Mouse (Mus musculus): ENCODE results near the gene Uchl1. TPM values are rescaled to one million over a fixed set of nuclear protein-coding genes. Genes with fewer than 3 reads are reported as not detected.

Gene Uchl1
- polyA plus RNA-seq, 1 experiment from 2014 or later, result 76.3 TPM

GRCm38 (mm10) chr5:66699911-66700310 is 24.0 kb downstream of the Uchl1 start:
- ATAC-seq (ENCODE audit: insufficient read depth, low FRiP score), result no peak
- WGBS, result 41% methylated on average over 6 of the region's 6 CpGs

GRCm38 (mm10) chr5:66701951-66702350 is 26.1 kb downstream of the Uchl1 start:
- Histone ChIP-seq H3K4me2 (ENCODE audit: low read depth, low read length) (no peak overlapping the region), H3K27ac (ENCODE audit: low read length) (no peak overlapping the region), H3K27me3 (ENCODE audit: control insufficient read depth, insufficient read depth, low read length) (no peaks in the 10 kb centered on the region), H3K4me3 (replicated peaks; ENCODE audit: low read length) (no peak overlapping the region), H3K4me1 (ENCODE audit: control insufficient read depth, insufficient read depth, low read length) (no peaks in the 10 kb centered on the region), H3K9ac (ENCODE audit: low read length) (no peak overlapping the region), H3K36me3 (ENCODE audit: control insufficient read depth, insufficient read depth, low read length) (no peaks in the 10 kb centered on the region), H3K9me3 (replicated peaks; ENCODE audit: control insufficient read depth, low read length) (no peaks in the 10 kb centered on the region)
- 89% methylated on average over 4 of the region's 4 CpGs for WGBS
- ATAC-seq (ENCODE audit: insufficient read depth, low FRiP score), result no peak

More at GRCm38 (mm10) chr5:66699911-66700310, 24.0 kb downstream of the Uchl1 start:
- Histone ChIP-seq H3K9me3 (replicated peaks; ENCODE audit: control insufficient read depth, low read length) (no peaks in the 10 kb centered on the region), H3K27ac (ENCODE audit: low read length) (no peak overlapping the region), H3K4me2 (ENCODE audit: low read depth, low read length) (no peak overlapping the region), H3K36me3 (ENCODE audit: control insufficient read depth, insufficient read depth, low read length) (no peaks in the 10 kb centered on the region), H3K4me3 (replicated peaks; ENCODE audit: low read length) (no peak overlapping the region), H3K27me3 (ENCODE audit: control insufficient read depth, insufficient read depth, low read length) (no peaks in the 10 kb centered on the region), H3K9ac (ENCODE audit: low read length) (no peak overlapping the region), H3K4me1 (ENCODE audit: control insufficient read depth, insufficient read depth, low read length) (no peaks in the 10 kb centered on the region)

GRCm38 (mm10) chr5:66703317-66704004 is 27.6 kb downstream of the Uchl1 start:
- no peaks in the 10 kb centered on the region for H3K27me3 ChIP-seq (ENCODE audit: control insufficient read depth, insufficient read depth, low read length)
- H3K4me2 ChIP-seq (ENCODE audit: low read depth, low read length), result no peak overlapping the region
- no peak for ATAC-seq (ENCODE audit: insufficient read depth, low FRiP score)
- H3K4me3 ChIP-seq (replicated peaks; ENCODE audit: low read length), result no peak overlapping the region
- no peak overlapping the region for H3K9ac ChIP-seq (ENCODE audit: low read length)
- no peak overlapping the region for H3K27ac ChIP-seq (ENCODE audit: low read length)
- H3K4me1 ChIP-seq (ENCODE audit: control insufficient read depth, insufficient read depth, low read length), result no peaks in the 10 kb centered on the region
- no peaks in the 10 kb centered on the region for H3K36me3 ChIP-seq (ENCODE audit: control insufficient read depth, insufficient read depth, low read length)
- WGBS, result 20% methylated on average over 10 of the region's 10 CpGs
- no peaks in the 10 kb centered on the region for H3K9me3 ChIP-seq (replicated peaks; ENCODE audit: control insufficient read depth, low read length)

GRCm38 (mm10) chr5:66707859-66708258 is 32.0 kb downstream of the Uchl1 start:
- Histone ChIP-seq H3K36me3 (ENCODE audit: control insufficient read depth, insufficient read depth, low read length) (no peaks in the 10 kb centered on the region), H3K27me3 (ENCODE audit: control insufficient read depth, insufficient read depth, low read length) (no peaks in the 10 kb centered on the region), H3K4me3 (replicated peaks; ENCODE audit: low read length) (no peak overlapping the region), H3K9ac (ENCODE audit: low read length) (no peak overlapping the region), H3K4me2 (ENCODE audit: low read depth, low read length) (no peak overlapping the region), H3K9me3 (replicated peaks; ENCODE audit: control insufficient read depth, low read length) (no peaks in the 10 kb centered on the region), H3K27ac (ENCODE audit: low read length) (no peak overlapping the region), H3K4me1 (ENCODE audit: control insufficient read depth, insufficient read depth, low read length) (no peaks in the 10 kb centered on the region)
- WGBS, result 59% methylated on average over 5 of the region's 5 CpGs
- ATAC-seq (ENCODE audit: insufficient read depth, low FRiP score), result no peak

GRCm38 (mm10) chr5:66710445-66711019 is 34.6 kb downstream of the Uchl1 start:
- H3K27me3 ChIP-seq (ENCODE audit: control insufficient read depth, insufficient read depth, low read length), result no peaks in the 10 kb centered on the region
- no peaks in the 10 kb centered on the region for H3K9me3 ChIP-seq (replicated peaks; ENCODE audit: control insufficient read depth, low read length)
- H3K27ac ChIP-seq (ENCODE audit: low read length), result no peak overlapping the region
- no peak overlapping the region for H3K9ac ChIP-seq (ENCODE audit: low read length)
- H3K4me2 ChIP-seq (ENCODE audit: low read depth, low read length), result no peak overlapping the region
- no peaks in the 10 kb centered on the region for H3K4me1 ChIP-seq (ENCODE audit: control insufficient read depth, insufficient read depth, low read length)
- ATAC-seq (ENCODE audit: insufficient read depth, low FRiP score), result no peak
- H3K36me3 ChIP-seq (ENCODE audit: control insufficient read depth, insufficient read depth, low read length), result no peaks in the 10 kb centered on the region
- 17% methylated on average over 4 of the region's 4 CpGs for WGBS
- H3K4me3 ChIP-seq (replicated peaks; ENCODE audit: low read length), result no peak overlapping the region

- Histone ChIP-seq H3K4me3 (replicated peaks; ENCODE audit: low read length) (no peak overlapping the region), H3K9ac (ENCODE audit: low read length) (no peak overlapping the region), H3K4me1 (ENCODE audit: control insufficient read depth, insufficient read depth, low read length) (no peaks in the 10 kb centered on the region), H3K9me3 (replicated peaks; ENCODE audit: control insufficient read depth, low read length) (0 out of 2 replicates have a peak, but pooled peaks cover 4% of the 10 kb centered on the region), H3K27me3 (ENCODE audit: control insufficient read depth, insufficient read depth, low read length) (no peaks in the 10 kb centered on the region), H3K27ac (ENCODE audit: low read length) (no peak overlapping the region), H3K4me2 (ENCODE audit: low read depth, low read length) (no peak overlapping the region), H3K36me3 (ENCODE audit: control insufficient read depth, insufficient read depth, low read length) (no peaks in the 10 kb centered on the region)
- 46% methylated on average over 6 of the region's 6 CpGs for WGBS
- no peak for ATAC-seq (ENCODE audit: insufficient read depth, low FRiP score)
Measured at GRCm38 (mm10) chr5:66712801-66713200, 36.9 kb downstream of the Uchl1 start.

GRCm38 (mm10) chr5:66715498-66715931 is 39.6 kb downstream of the Uchl1 start:
- Histone ChIP-seq H3K4me1 (ENCODE audit: control insufficient read depth, insufficient read depth, low read length) (no peaks in the 10 kb centered on the region), H3K9me3 (replicated peaks; ENCODE audit: control insufficient read depth, low read length) (0 out of 2 replicates have a peak, but pooled peaks cover 4% of the 10 kb centered on the region), H3K36me3 (ENCODE audit: control insufficient read depth, insufficient read depth, low read length) (no peaks in the 10 kb centered on the region), H3K4me3 (replicated peaks; ENCODE audit: low read length) (no peak overlapping the region), H3K9ac (ENCODE audit: low read length) (no peak overlapping the region), H3K27me3 (ENCODE audit: control insufficient read depth, insufficient read depth, low read length) (no peaks in the 10 kb centered on the region), H3K27ac (ENCODE audit: low read length) (no peak overlapping the region), H3K4me2 (ENCODE audit: low read depth, low read length) (no peak overlapping the region)
- no peak for ATAC-seq (ENCODE audit: insufficient read depth, low FRiP score)
- 68% methylated on average over 4 of the region's 4 CpGs for WGBS

- Histone ChIP-seq H3K36me3 (ENCODE audit: control insufficient read depth, insufficient read depth, low read length) (no peaks in the 10 kb centered on the region), H3K27me3 (ENCODE audit: control insufficient read depth, insufficient read depth, low read length) (no peaks in the 10 kb centered on the region), H3K9me3 (replicated peaks; ENCODE audit: control insufficient read depth, low read length) (0 out of 2 replicates have a peak, but pooled peaks cover 4% of the 10 kb centered on the region), H3K9ac (ENCODE audit: low read length) (no peak overlapping the region), H3K4me1 (ENCODE audit: control insufficient read depth, insufficient read depth, low read length) (no peaks in the 10 kb centered on the region), H3K27ac (ENCODE audit: low read length) (no peak overlapping the region), H3K4me2 (ENCODE audit: low read depth, low read length) (no peak overlapping the region), H3K4me3 (replicated peaks; ENCODE audit: low read length) (no peak overlapping the region)
- ATAC-seq (ENCODE audit: insufficient read depth, low FRiP score), result no peak
- WGBS, result 53% methylated on average over 4 of the region's 4 CpGs
Measured at GRCm38 (mm10) chr5:66717931-66718330, 42.0 kb downstream of the Uchl1 start.

GRCm38 (mm10) chr5:66718413-66718812 is 42.5 kb downstream of the Uchl1 start:
- 0 out of 2 replicates have a peak, but pooled peaks cover 4% of the 10 kb centered on the region for H3K9me3 ChIP-seq (replicated peaks; ENCODE audit: control insufficient read depth, low read length)
- H3K4me3 ChIP-seq (replicated peaks; ENCODE audit: low read length), result no peak overlapping the region
- no peak overlapping the region for H3K4me2 ChIP-seq (ENCODE audit: low read depth, low read length)
- no peak overlapping the region for H3K27ac ChIP-seq (ENCODE audit: low read length)
- no peak overlapping the region for H3K9ac ChIP-seq (ENCODE audit: low read length)
- no peak for ATAC-seq (ENCODE audit: insufficient read depth, low FRiP score)
- WGBS, result 51% methylated on average over 3 of the region's 3 CpGs
- H3K36me3 ChIP-seq (ENCODE audit: control insufficient read depth, insufficient read depth, low read length), result no peaks in the 10 kb centered on the region
- H3K4me1 ChIP-seq (ENCODE audit: control insufficient read depth, insufficient read depth, low read length), result no peaks in the 10 kb centered on the region
- no peaks in the 10 kb centered on the region for H3K27me3 ChIP-seq (ENCODE audit: control insufficient read depth, insufficient read depth, low read length)

Measured in stomach, embryonic 16.5 days (tissue).